Mouse (Mus musculus): ENCODE results near the gene Csnk1d. TPM values are rescaled to one million over a fixed set of nuclear protein-coding genes. Genes with fewer than 3 reads are reported as not detected.

Gene Csnk1d
- polyA plus RNA-seq, 1 experiment from 2014 or later, result 36.8 TPM

DNA sequence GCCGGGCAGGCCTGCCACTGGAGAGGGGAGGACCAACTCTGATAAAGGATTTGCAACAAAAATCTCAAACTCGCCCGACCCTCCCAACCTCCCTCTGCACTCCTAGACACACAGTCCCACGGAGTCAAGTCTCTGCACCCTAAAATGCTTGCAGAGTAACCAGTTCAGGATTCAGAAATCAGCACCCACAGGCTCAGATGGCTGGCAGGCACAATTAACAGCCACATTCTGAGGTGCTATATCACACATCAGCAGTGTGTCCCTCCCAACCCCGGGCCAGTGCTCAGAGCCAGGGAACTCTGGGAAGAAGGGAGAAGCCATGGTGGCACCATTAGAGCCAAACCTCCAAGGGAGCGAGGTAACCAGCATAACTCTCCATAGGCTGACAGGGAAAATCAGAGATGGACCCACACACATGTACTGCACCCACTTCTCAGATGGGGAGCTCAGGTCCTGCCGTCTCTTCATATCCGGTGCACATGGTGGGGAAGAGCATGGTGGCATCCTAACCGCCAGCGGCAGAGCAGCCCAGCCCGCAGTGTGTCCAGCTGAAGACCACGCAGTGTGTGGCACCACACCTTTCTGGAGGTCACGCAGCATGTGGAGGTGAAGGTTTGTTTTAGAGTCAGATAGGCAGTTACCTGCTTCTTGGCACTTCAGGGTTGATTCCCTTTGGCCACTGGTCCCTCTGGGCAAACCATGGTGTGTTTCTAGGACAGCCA lies 28.9 kb downstream of the Csnk1d start:
- Histone ChIP-seq H3K27me3 (ENCODE audit: control insufficient read depth, insufficient read depth, low read depth, low read length) (no peaks in the 10 kb centered on the region), H3K4me2 (ENCODE audit: low read depth, low read length) (no peak overlapping the region), H3K27ac (ENCODE audit: low read length) (no peak overlapping the region), H3K4me1 (ENCODE audit: control insufficient read depth, low read depth, low read length) (peaks cover 17% of the 10 kb centered on the region), H3K9ac (ENCODE audit: low read depth, low read length) (no peak overlapping the region), H3K9me3 (replicated peaks; ENCODE audit: control insufficient read depth, low read length) (no peaks in the 10 kb centered on the region), H3K4me3 (ENCODE audit: low read depth, low read length) (no peak overlapping the region), H3K36me3 (ENCODE audit: control insufficient read depth, insufficient read depth) (peaks cover 70% of the 10 kb centered on the region)
- WGBS (ENCODE audit: insufficient replicate concordance), result 81% methylated on average over 13 of the region's 13 CpGs
- ATAC-seq (ENCODE audit: low read depth), result no peak

DNA sequence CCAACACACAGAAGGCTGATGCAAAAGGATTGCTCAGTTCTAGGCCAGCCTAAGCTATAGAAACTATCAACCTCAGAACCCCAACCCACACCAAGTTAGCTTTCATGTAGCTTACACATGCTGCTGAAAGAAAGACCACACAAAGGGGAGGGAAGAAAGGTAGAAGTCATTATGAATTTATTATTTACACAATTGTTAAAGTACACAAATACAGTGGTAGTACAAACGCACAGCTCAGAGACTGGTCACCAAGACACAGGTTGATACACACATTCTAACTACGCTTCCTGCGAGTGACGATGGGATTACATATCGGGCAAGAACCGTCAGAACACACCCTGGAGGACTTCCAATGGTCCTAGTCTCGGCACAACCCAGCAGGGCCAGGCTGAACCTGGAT lies 29.5 kb downstream of the Csnk1d start:
- peaks cover 72% of the 10 kb centered on the region for H3K36me3 ChIP-seq (ENCODE audit: control insufficient read depth, insufficient read depth)
- no peak overlapping the region for H3K27ac ChIP-seq (ENCODE audit: low read length)
- 84% methylated on average over 7 of the region's 7 CpGs for WGBS (ENCODE audit: insufficient replicate concordance)
- H3K4me3 ChIP-seq (ENCODE audit: low read depth, low read length), result no peak overlapping the region
- no peaks in the 10 kb centered on the region for H3K9me3 ChIP-seq (replicated peaks; ENCODE audit: control insufficient read depth, low read length)
- H3K4me1 ChIP-seq (ENCODE audit: control insufficient read depth, low read depth, low read length), result peaks cover 17% of the 10 kb centered on the region
- H3K27me3 ChIP-seq (ENCODE audit: control insufficient read depth, insufficient read depth, low read depth, low read length), result no peaks in the 10 kb centered on the region
- no peak overlapping the region for H3K4me2 ChIP-seq (ENCODE audit: low read depth, low read length)
- ATAC-seq (ENCODE audit: low read depth), result no peak
- H3K9ac ChIP-seq (ENCODE audit: low read depth, low read length), result no peak overlapping the region

- Histone ChIP-seq H3K4me3 (ENCODE audit: low read depth, low read length) (no peak overlapping the region), H3K9me3 (replicated peaks; ENCODE audit: control insufficient read depth, low read length) (no peaks in the 10 kb centered on the region), H3K4me1 (ENCODE audit: control insufficient read depth, low read depth, low read length) (peaks cover 17% of the 10 kb centered on the region), H3K9ac (ENCODE audit: low read depth, low read length) (no peak overlapping the region), H3K27me3 (ENCODE audit: control insufficient read depth, insufficient read depth, low read depth, low read length) (no peaks in the 10 kb centered on the region), H3K36me3 (ENCODE audit: control insufficient read depth, insufficient read depth) (peaks cover 70% of the 10 kb centered on the region), H3K27ac (ENCODE audit: low read length) (no peak overlapping the region), H3K4me2 (ENCODE audit: low read depth, low read length) (no peak overlapping the region)
- 58% methylated on average over 1 of the region's 1 CpGs for WGBS (ENCODE audit: insufficient replicate concordance)
- no peak for ATAC-seq (ENCODE audit: low read depth)
These were observed 30.9 kb downstream of the Csnk1d start for GRCm38 (mm10) chr11:120960248-120960647.

DNA sequence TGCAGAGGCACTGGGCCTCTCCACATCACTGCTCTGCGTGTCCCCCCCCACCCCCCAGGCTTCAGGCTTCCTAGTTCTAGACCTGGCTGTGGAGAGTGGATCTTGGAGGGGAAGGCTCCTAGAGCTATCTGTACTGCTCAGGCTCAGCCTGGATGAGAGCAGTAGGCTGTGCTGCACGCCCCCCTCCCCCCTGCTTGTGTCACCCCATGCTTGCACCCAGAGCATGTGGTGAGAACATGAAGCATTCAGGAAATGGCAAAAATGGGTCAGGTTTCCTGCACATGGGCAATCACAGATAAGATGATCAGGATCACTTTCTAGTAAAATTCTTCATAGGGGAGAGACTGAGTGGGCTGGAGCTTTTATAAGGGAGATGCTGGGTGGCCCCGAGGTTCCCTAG lies 31.6 kb downstream of the Csnk1d start:
- no peaks in the 10 kb centered on the region for H3K9me3 ChIP-seq (replicated peaks; ENCODE audit: control insufficient read depth, low read length)
- H3K4me1 ChIP-seq (ENCODE audit: control insufficient read depth, low read depth, low read length), result peaks cover 19% of the 10 kb centered on the region
- H3K4me3 ChIP-seq (ENCODE audit: low read depth, low read length), result no peak overlapping the region
- peaks cover 64% of the 10 kb centered on the region for H3K36me3 ChIP-seq (ENCODE audit: control insufficient read depth, insufficient read depth)
- H3K27ac ChIP-seq (ENCODE audit: low read length), result no peak overlapping the region
- no peaks in the 10 kb centered on the region for H3K27me3 ChIP-seq (ENCODE audit: control insufficient read depth, insufficient read depth, low read depth, low read length)
- no peak for ATAC-seq (ENCODE audit: low read depth)
- H3K4me2 ChIP-seq (ENCODE audit: low read depth, low read length), result no peak overlapping the region
- 42% methylated on average over 3 of the region's 3 CpGs for WGBS (ENCODE audit: insufficient replicate concordance)
- H3K9ac ChIP-seq (ENCODE audit: low read depth, low read length), result no peak overlapping the region

GRCm38 (mm10) chr11:120959066-120959465 lies 32.1 kb downstream of the Csnk1d start:
- 85% methylated on average over 18 of the region's 18 CpGs for WGBS (ENCODE audit: insufficient replicate concordance)
- no peak for ATAC-seq (ENCODE audit: low read depth)
- Histone ChIP-seq H3K36me3 (ENCODE audit: control insufficient read depth, insufficient read depth) (peaks cover 60% of the 10 kb centered on the region), H3K4me1 (ENCODE audit: control insufficient read depth, low read depth, low read length) (peaks cover 21% of the 10 kb centered on the region), H3K4me2 (ENCODE audit: low read depth, low read length) (no peak overlapping the region), H3K4me3 (ENCODE audit: low read depth, low read length) (no peak overlapping the region), H3K27ac (ENCODE audit: low read length) (no peak overlapping the region), H3K9me3 (replicated peaks; ENCODE audit: control insufficient read depth, low read length) (no peaks in the 10 kb centered on the region), H3K9ac (ENCODE audit: low read depth, low read length) (no peak overlapping the region), H3K27me3 (ENCODE audit: control insufficient read depth, insufficient read depth, low read depth, low read length) (no peaks in the 10 kb centered on the region)

DNA sequence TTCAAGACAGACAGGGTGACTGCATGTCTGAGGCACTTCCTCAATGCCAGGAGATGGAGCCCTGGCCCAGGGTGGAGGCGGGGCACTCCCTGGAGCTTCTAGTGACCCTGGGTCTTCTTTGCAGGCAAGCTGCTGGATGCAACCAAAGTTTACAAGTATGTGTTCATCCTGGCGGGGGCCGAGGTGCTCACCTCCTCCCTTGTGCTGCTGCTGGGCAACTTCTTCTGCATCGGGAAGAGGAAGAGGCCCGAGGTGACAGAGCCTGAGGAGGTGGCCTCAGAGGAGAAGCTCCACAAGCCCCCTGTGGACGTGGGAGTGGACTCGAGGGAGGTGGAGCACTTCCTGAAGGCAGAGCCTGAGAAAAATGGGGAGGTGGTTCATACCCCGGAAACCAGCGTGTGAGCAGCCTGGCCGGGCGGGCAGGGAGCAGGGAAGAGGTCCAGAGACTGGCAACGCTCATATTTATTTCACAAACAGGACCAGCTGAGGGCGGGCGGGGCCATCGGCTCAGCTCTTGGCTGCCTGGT lies 33.3 kb downstream of the Csnk1d start:
- WGBS (ENCODE audit: insufficient replicate concordance), result 52% methylated on average over 15 of the region's 15 CpGs
- Histone ChIP-seq H3K4me3 (ENCODE audit: low read depth, low read length) (no peak overlapping the region), H3K4me2 (ENCODE audit: low read depth, low read length) (no peak overlapping the region), H3K4me1 (ENCODE audit: control insufficient read depth, low read depth, low read length) (peaks cover 31% of the 10 kb centered on the region), H3K36me3 (ENCODE audit: control insufficient read depth, insufficient read depth) (peaks cover 47% of the 10 kb centered on the region), H3K27me3 (ENCODE audit: control insufficient read depth, insufficient read depth, low read depth, low read length) (no peaks in the 10 kb centered on the region), H3K9me3 (replicated peaks; ENCODE audit: control insufficient read depth, low read length) (no peaks in the 10 kb centered on the region), H3K9ac (ENCODE audit: low read depth, low read length) (no peak overlapping the region), H3K27ac (ENCODE audit: low read length) (0 out of 2 replicates have a peak overlapping the region, but pooled peaks have one; percentile 29)
- ATAC-seq (ENCODE audit: low read depth), result no peak

- WGBS (ENCODE audit: insufficient replicate concordance), result 90% methylated on average over 8 of the region's 8 CpGs
- no peaks in the 10 kb centered on the region for H3K9me3 ChIP-seq (replicated peaks; ENCODE audit: control insufficient read depth, low read length)
- H3K4me2 ChIP-seq (ENCODE audit: low read depth, low read length), result no peak overlapping the region
- ATAC-seq (ENCODE audit: low read depth), result no peak
- H3K27me3 ChIP-seq (ENCODE audit: control insufficient read depth, insufficient read depth, low read depth, low read length), result no peaks in the 10 kb centered on the region
- peaks cover 40% of the 10 kb centered on the region for H3K36me3 ChIP-seq (ENCODE audit: control insufficient read depth, insufficient read depth)
- H3K4me3 ChIP-seq (ENCODE audit: low read depth, low read length), result no peak overlapping the region
- H3K4me1 ChIP-seq (ENCODE audit: control insufficient read depth, low read depth, low read length), result peaks cover 38% of the 10 kb centered on the region
- no peak overlapping the region for H3K9ac ChIP-seq (ENCODE audit: low read depth, low read length)
- no peak overlapping the region for H3K27ac ChIP-seq (ENCODE audit: low read length)
These were observed 34.1 kb downstream of the Csnk1d start for GRCm38 (mm10) chr11:120957052-120957451.

GRCm38 (mm10) chr11:120955701-120956100 lies 35.4 kb downstream of the Csnk1d start:
- Histone ChIP-seq H3K4me2 (ENCODE audit: low read depth, low read length) (no peak overlapping the region), H3K27me3 (ENCODE audit: control insufficient read depth, insufficient read depth, low read depth, low read length) (no peaks in the 10 kb centered on the region), H3K27ac (ENCODE audit: low read length) (no peak overlapping the region), H3K36me3 (ENCODE audit: control insufficient read depth, insufficient read depth) (peaks cover 32% of the 10 kb centered on the region), H3K9me3 (replicated peaks; ENCODE audit: control insufficient read depth, low read length) (no peaks in the 10 kb centered on the region), H3K9ac (ENCODE audit: low read depth, low read length) (no peak overlapping the region), H3K4me1 (ENCODE audit: control insufficient read depth, low read depth, low read length) (peaks cover 50% of the 10 kb centered on the region), H3K4me3 (ENCODE audit: low read depth, low read length) (no peak overlapping the region)
- no peak for ATAC-seq (ENCODE audit: low read depth)
- 91% methylated on average over 8 of the region's 8 CpGs for WGBS (ENCODE audit: insufficient replicate concordance)

- WGBS (ENCODE audit: insufficient replicate concordance), result 72% methylated on average over 5 of the region's 5 CpGs
- Histone ChIP-seq H3K9ac (ENCODE audit: low read depth, low read length) (no peak overlapping the region), H3K4me3 (ENCODE audit: low read depth, low read length) (no peak overlapping the region), H3K9me3 (replicated peaks; ENCODE audit: control insufficient read depth, low read length) (no peaks in the 10 kb centered on the region), H3K27ac (ENCODE audit: low read length) (no peak overlapping the region), H3K36me3 (ENCODE audit: control insufficient read depth, insufficient read depth) (peaks cover 32% of the 10 kb centered on the region), H3K27me3 (ENCODE audit: control insufficient read depth, insufficient read depth, low read depth, low read length) (no peaks in the 10 kb centered on the region), H3K4me2 (ENCODE audit: low read depth, low read length) (no peak overlapping the region), H3K4me1 (ENCODE audit: control insufficient read depth, low read depth, low read length) (peaks cover 58% of the 10 kb centered on the region)
- ATAC-seq (ENCODE audit: low read depth), result no peak
These were observed 36.2 kb downstream of the Csnk1d start for GRCm38 (mm10) chr11:120954936-120955335.
